Mouse (Mus musculus): ENCODE data around the gene Tmem39b. TPM values are rescaled to one million over a fixed set of nuclear protein-coding genes. Genes with fewer than 3 reads are reported as not detected.
"Not testable (repeated sequence)": the region's sequence is repeated elsewhere in the genome, so short reads cannot be mapped to it uniquely, and the experiment has no call there.

Tmem39b gene
- polyA plus RNA-seq, 1 experiment from 2014 or later, result 5.6 TPM

DNA sequence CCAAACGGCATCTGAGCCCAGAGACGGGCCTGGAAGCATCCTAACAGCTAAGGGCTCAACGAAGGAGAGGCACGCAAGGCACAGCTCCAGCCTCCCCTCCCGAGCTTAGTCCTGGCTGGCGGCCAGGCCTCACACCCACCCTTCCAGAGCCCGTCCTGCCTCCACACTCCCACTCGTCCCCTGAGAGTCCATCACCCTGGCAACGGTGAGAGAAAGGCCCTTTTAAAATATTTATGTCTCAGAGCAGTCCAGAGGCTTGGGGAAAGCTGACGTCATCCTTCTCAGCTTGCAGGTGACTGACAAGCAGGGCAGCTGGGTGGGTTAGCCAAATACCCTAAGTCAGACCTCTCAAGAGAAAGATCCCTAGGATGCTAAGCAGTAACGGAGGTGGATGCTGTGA, 5.8 kb upstream of the Tmem39b start:
- no peaks in the 10 kb centered on the region for H3K79me2 ChIP-seq (ENCODE audit: inconsistent target)
- 82% methylated on average over 11 of the region's 11 CpGs for WGBS (ENCODE audit: missing documents)
- H3K36me3 ChIP-seq (ENCODE audit: inconsistent target), result peaks cover 36% of the 10 kb centered on the region; the same call in 1 of the 2 replicates
- H3K27ac ChIP-seq, result no peak overlapping the region
- no peak overlapping the region for H3K4me3 ChIP-seq (ENCODE audit: inconsistent target)

GRCm38 (mm10) chr4:129701503-129702377, 5.1 kb upstream of the Tmem39b start:
- 39% methylated on average over 17 of the region's 17 CpGs for WGBS (ENCODE audit: missing documents)
- no peak overlapping the region for H3K27ac ChIP-seq
- H3K4me3 ChIP-seq (ENCODE audit: inconsistent target), result no peak overlapping the region
- H3K79me2 ChIP-seq (ENCODE audit: inconsistent target), result no peaks in the 10 kb centered on the region
- H3K36me3 ChIP-seq (ENCODE audit: inconsistent target), result peaks cover 29% of the 10 kb centered on the region; the same call in 1 of the 2 replicates

DNA sequence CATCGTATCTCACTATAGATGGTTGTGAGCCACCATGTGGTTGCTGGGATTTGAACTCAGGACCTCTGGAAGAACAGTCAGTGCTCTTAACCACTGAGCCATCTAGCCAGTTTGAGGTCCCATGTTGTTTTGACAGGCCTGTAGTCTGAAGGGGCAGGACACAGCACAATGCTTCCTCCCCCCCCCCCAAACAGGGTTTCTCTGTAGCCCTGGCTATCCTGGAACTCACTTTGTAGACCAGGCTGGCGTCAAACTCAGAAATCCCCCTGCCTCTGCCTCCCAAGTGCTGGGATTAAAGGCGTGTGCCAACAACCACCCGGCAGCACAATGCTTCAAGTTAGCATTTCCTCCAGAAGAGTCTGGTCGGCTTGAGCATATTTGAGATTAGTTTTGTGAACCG, 4.0 kb upstream of the Tmem39b start:
- peaks cover 19% of the 10 kb centered on the region; the same call in 1 of the 2 replicates for H3K36me3 ChIP-seq (ENCODE audit: inconsistent target)
- H3K79me2 ChIP-seq (ENCODE audit: inconsistent target); H3K4me3 ChIP-seq (ENCODE audit: inconsistent target); H3K27ac ChIP-seq: not testable (repeated sequence)
- whole genome bisulfite sequencing (ENCODE audit: missing documents), result 94% methylated on average over 6 of the region's 6 CpGs

- H3K36me3 ChIP-seq (ENCODE audit: inconsistent target), result peaks cover 14% of the 10 kb centered on the region; the same call in 1 of the 2 replicates
- no peaks in the 10 kb centered on the region for H3K79me2 ChIP-seq (ENCODE audit: inconsistent target)
- 88% methylated on average over 1 of the region's 1 CpGs for WGBS (ENCODE audit: missing documents)
- no peak overlapping the region for H3K27ac ChIP-seq
- no peak overlapping the region for H3K4me3 ChIP-seq (ENCODE audit: inconsistent target)
Measured at GRCm38 (mm10) chr4:129700216-129700615, 3.6 kb upstream of the Tmem39b start.

DNA sequence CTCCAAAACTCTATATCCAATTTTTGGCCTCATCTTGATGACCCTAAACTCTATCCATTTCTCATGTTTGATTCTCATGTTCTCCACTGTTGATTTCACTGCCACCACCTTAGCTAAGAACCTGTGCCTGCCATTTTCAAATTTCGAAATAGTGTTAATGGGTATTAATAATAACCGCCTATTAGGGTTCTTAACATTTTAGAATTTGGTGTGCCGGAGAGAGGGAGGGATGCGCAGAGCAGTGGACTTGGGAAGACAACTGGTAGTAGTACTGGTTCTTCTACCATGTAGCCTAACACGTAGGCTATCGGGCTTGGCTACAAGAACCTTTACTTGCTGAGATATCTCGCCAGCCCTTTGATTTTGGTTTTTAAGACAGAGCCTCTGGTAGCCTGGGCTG, 553 bp upstream of the Tmem39b start:
- peak overlapping the region; percentile 83; the same call in 1 of the 2 replicates for H3K4me3 ChIP-seq (ENCODE audit: inconsistent target)

GRCm38 (mm10) chr4:129695815-129696157, 852 bp downstream of the Tmem39b start:
- Histone ChIP-seq H3K4me3 (ENCODE audit: inconsistent target) (peak overlapping the region; percentile 83), H3K79me2 (ENCODE audit: inconsistent target) (no peaks in the 10 kb centered on the region), H3K36me3 (ENCODE audit: inconsistent target) (peaks cover 17% of the 10 kb centered on the region; the same call in 1 of the 2 replicates), H3K27ac (peak overlapping the region; percentile 62)
- WGBS (ENCODE audit: missing documents), result 21% methylated on average over 6 of the region's 6 CpGs

More for the DNA sequence above, 553 bp upstream of the Tmem39b start:
- WGBS (ENCODE audit: missing documents), result 93% methylated on average over 7 of the region's 7 CpGs
- Histone ChIP-seq H3K79me2 (ENCODE audit: inconsistent target) (no peaks in the 10 kb centered on the region), H3K36me3 (ENCODE audit: inconsistent target) (peaks cover 8% of the 10 kb centered on the region; the same call in 1 of the 2 replicates), H3K27ac (peak overlapping the region; percentile 36; the same call in 1 of the 2 replicates)

- Histone ChIP-seq H3K79me2 (ENCODE audit: inconsistent target) (no peaks in the 10 kb centered on the region), H3K27ac (no peak overlapping the region), H3K4me3 (ENCODE audit: inconsistent target) (no peak overlapping the region), H3K36me3 (ENCODE audit: inconsistent target) (peaks cover 32% of the 10 kb centered on the region)
- WGBS (ENCODE audit: missing documents), result 94% methylated on average over 6 of the region's 6 CpGs
Measured at GRCm38 (mm10) chr4:129684531-129684930, 12.1 kb downstream of the Tmem39b start.

DNA sequence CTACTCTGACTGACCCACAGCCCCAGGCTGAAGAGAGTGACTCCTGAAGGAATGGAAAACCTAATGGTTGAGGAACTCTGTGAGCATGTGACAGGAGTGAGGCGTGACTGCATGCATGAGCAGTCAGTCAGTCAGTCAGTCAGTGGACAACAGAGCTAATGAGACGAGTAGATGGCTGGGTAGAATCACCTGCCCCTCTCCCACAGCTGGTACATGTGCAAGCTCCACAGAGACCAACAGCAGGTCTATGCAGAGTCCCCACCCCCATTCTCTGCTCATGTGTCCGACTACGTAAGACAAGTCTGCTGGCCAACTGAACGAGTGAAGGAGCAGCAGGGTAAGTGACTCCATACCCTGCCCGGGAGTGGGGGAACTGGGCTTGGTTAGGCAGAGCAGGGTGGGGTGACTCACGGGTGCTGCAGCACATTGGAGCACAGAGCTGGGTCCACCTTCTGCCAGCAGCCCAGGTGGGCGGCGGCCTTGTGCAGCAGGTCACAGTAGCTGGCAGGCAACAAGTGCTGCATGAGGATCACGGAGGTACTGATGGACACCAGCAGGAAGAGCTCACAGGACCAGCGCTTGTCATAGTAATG, 12.6 kb downstream of the Tmem39b start:
- H3K27ac ChIP-seq, result no peak overlapping the region
- H3K36me3 ChIP-seq (ENCODE audit: inconsistent target), result peaks cover 32% of the 10 kb centered on the region
- no peaks in the 10 kb centered on the region for H3K79me2 ChIP-seq (ENCODE audit: inconsistent target)
- H3K4me3 ChIP-seq (ENCODE audit: inconsistent target), result no peak overlapping the region
- WGBS (ENCODE audit: missing documents), result 99% methylated on average over 10 of the region's 11 CpGs

DNA sequence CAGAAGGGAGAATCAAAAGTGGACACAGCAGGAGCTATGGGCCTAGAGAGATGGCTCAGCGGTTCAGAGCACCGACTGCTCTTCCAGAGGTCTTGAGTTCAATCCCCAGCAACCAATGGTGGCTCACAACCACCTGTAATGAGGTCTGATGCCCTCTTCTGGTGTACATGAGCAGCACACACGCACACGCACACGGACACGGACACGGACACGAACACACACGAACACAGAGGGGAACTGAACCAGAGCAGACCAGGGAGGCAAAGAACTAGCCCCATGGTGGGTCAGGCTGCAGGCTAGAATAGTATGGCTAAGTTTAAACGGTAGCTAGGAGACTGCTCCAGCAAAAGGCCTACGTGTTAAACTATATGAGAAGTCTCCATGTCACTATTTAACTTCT, 14.8 kb downstream of the Tmem39b start:
- H3K27ac ChIP-seq, result no peak overlapping the region
- H3K4me3 ChIP-seq (ENCODE audit: inconsistent target), result no peak overlapping the region
- H3K79me2 ChIP-seq (ENCODE audit: inconsistent target), result no peaks in the 10 kb centered on the region
- H3K36me3 ChIP-seq (ENCODE audit: inconsistent target), result peaks cover 32% of the 10 kb centered on the region
- WGBS (ENCODE audit: missing documents), result 98% methylated on average over 11 of the region's 11 CpGs

DNA sequence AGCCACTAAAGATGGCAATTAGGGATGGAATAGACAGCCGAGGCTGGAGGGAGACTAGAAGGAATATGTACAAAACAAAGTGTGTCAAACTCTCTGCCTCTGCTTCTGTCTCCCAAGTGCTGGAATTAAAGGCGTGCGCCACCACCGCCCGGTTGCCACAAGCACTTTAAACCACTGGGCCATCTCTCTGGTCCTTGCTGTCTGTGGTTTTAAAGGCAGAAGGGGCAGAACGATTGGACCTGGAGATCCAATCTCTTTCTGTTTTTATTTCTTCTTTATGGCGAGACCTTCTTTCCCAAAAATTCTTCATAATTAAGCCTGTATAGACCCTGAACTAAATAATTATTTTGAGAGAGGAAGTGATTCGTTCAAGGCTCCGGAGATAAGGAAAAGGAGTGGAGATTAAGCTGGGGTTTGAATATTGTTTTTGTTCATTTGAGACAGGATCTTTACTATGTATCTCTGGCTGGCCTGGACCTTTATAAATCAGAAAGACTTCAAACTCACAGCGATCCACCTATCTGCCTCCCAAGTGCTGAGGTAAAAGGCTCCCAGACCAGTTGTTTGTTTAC, 23.7 kb downstream of the Tmem39b start:
- Histone ChIP-seq H3K27ac (peak overlapping the region; percentile 72), H3K36me3 (ENCODE audit: inconsistent target) (no peaks in the 10 kb centered on the region; the same call in 1 of the 2 replicates), H3K79me2 (ENCODE audit: inconsistent target) (peaks cover 41% of the 10 kb centered on the region), H3K4me3 (ENCODE audit: inconsistent target) (peak overlapping the region; percentile 94)
- WGBS (ENCODE audit: missing documents), result 3% methylated on average over 10 of the region's 10 CpGs

- Histone ChIP-seq H3K79me2 (ENCODE audit: inconsistent target) (peaks cover 48% of the 10 kb centered on the region), H3K4me3 (ENCODE audit: inconsistent target) (peak within 1 kb of the TSS; percentile 94), H3K36me3 (ENCODE audit: inconsistent target) (no peaks in the 10 kb centered on the region), H3K27ac (peak within 1 kb of the TSS; percentile 72)
- WGBS (ENCODE audit: missing documents), result under 1% methylated on average over 65 of the region's 65 CpGs
Measured at GRCm38 (mm10) chr4:129672083-129672877, 24.4 kb downstream of the Tmem39b start, which contains the start of gene Kpna6. Gene Kpna6, minus strand, starts transcription at chr4:129672767.

DNA sequence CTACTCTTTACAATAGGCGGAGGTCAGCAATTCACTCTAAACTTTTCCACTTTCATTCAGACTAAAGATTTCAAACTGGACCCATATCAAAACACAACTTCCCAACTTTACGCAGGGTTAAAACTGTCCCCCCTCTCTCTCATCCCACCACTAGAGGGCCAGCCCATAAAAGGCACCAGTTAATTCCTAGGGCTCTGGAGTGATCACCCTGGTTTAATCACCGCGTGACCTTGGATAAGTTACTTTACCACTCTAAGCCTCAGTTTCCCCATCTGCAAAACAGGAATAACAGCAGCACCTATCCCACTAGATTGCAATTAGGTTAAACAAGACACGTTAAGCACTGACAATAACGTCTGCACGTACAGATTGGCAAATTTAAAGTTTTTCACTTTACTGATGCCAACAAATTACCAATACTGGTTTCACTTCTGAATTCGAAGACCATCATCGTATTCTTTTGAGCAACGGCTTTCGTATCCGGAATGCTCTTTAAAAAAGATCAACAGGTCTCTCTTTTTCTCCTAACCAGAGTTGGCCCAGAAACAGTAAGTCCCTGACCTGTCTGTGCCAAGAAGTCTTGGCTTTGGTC, 25.1 kb downstream of the Tmem39b start:
- Histone ChIP-seq H3K36me3 (ENCODE audit: inconsistent target) (no peaks in the 10 kb centered on the region; the same call in 1 of the 2 replicates), H3K79me2 (ENCODE audit: inconsistent target) (peaks cover 55% of the 10 kb centered on the region), H3K4me3 (ENCODE audit: inconsistent target) (peak overlapping the region; percentile 94), H3K27ac (peak overlapping the region; percentile 72)
- WGBS (ENCODE audit: missing documents), result 9% methylated on average over 12 of the region's 12 CpGs

GRCm38 (mm10) chr4:129662255-129662813, 34.3 kb downstream of the Tmem39b start:
- Histone ChIP-seq H3K27ac (no peak overlapping the region), H3K36me3 (ENCODE audit: inconsistent target) (peaks cover 40% of the 10 kb centered on the region), H3K79me2 (ENCODE audit: inconsistent target) (peaks cover 61% of the 10 kb centered on the region), H3K4me3 (ENCODE audit: inconsistent target) (no peak overlapping the region)
- WGBS (ENCODE audit: missing documents), result 89% methylated on average over 3 of the region's 3 CpGs

Data from macrophage (primary cell).